Mouse (Mus musculus) limb, embryonic 12.5 days (tissue): ENCODE results near the gene Cbln1. TPM values are rescaled to one million over a fixed set of nuclear protein-coding genes. Genes with fewer than 3 reads are reported as not detected.
A peak's percentile ranks its signal among the peaks of the same experiment; 100 is the strongest.

Source experiments
- ATAC-seq: fragments of 200-750 bp; cut with Nextera tagmentation; 2 replicates; pipeline ENCODE4 v1.8.0; 2017; ENCODE audit warnings: low read depth, moderate TSS enrichment; ENCODE audit not compliant: insufficient number of reproducible peaks, insufficient read depth, low FRiP score, low TSS enrichment
- H3K27ac ChIP-seq: fragments of 300-500 bp; sonication (generic); 2 replicates; pipeline ENCODE4 v1.5.1; 2016; ENCODE audit warnings: mild to moderate bottlenecking, moderate library complexity
- H3K27me3 ChIP-seq: fragments of 300-500 bp; sonication (generic); 2 replicates; pipeline ENCODE4 v1.6.1; 2016; ENCODE audit warnings: mild to moderate bottlenecking, moderate library complexity
- H3K36me3 ChIP-seq: fragments of 300-500 bp; sonication (generic); 2 replicates; pipeline ENCODE4 v1.6.1; 2016; ENCODE audit warnings: mild to moderate bottlenecking, moderate library complexity
- H3K4me1 ChIP-seq: fragments of 300-500 bp; sonication (generic); replicated peaks from 2 replicates; pipeline ENCODE4 v1.6.1; 2016
- H3K4me2 ChIP-seq: fragments of 300-500 bp; sonication (generic); 2 replicates; pipeline ENCODE4 v1.6.1; 2016; ENCODE audit warnings: mild to moderate bottlenecking, moderate library complexity
- H3K4me3 ChIP-seq: fragments of 300-500 bp; sonication (generic); replicated peaks from 2 replicates; pipeline ENCODE4 v1.5.1; 2016; ENCODE audit warnings: mild to moderate bottlenecking
- H3K9ac ChIP-seq: fragments of 300-500 bp; sonication (generic); replicated peaks from 2 replicates; pipeline ENCODE4 v1.6.1; 2016; ENCODE audit warnings: mild to moderate bottlenecking, moderate library complexity
- H3K9me3 ChIP-seq: fragments of 300-500 bp; sonication (generic); 2 replicates; pipeline ENCODE4 v1.6.1; 2016; ENCODE audit warnings: mild to moderate bottlenecking, moderate library complexity
- WGBS: fragments of 180-500 bp; shearing (Covaris S2); methylation state at CpG from one replicate; pipeline ENCODE4 v1.1.7; 2016; 5-methylcytosine and 5-hydroxymethylcytosine counted together
- polyA plus RNA-seq: library from polyadenylated mRNA; unstranded; fragments of >200 nt; fragmentation: Nextera tagmentation; extraction: Ambion mirVana; gene quantifications from 2 replicates; pipeline ENCODE4 v1.2.1, GENCODE M21; 2016

Cbln1 gene
- polyA plus RNA-seq = 3.8 and 4.2 TPM in 2 replicates

GRCm38 (mm10) chr8:87472271-87473236 is at the start of gene Cbln1:
Gene Cbln1 (minus strand): TSS chr8:87472609.
- peak; percentile 88 for ATAC-seq
- Histone ChIP-seq H3K4me3 (peak within 1 kb of the TSS; percentile 54), H3K9ac (peak within 1 kb of the TSS; percentile 65), H3K4me1 (peaks cover 48% of the 10 kb centered on the region), H3K4me2 (peak within 1 kb of the TSS; percentile 95), H3K9me3 (no peaks in the 10 kb centered on the region), H3K36me3 (no peaks in the 10 kb centered on the region), H3K27me3 (peaks cover 88% of the 10 kb centered on the region), H3K27ac (no peak within 1 kb of the TSS)
- WGBS = under 1% methylated on average over 103 of the region's 122 CpGs

GRCm38 (mm10) chr8:87517132-87517531 is 44.7 kb upstream of the Cbln1 start:
- Histone ChIP-seq H3K27me3 (no peaks in the 10 kb centered on the region; the same call in 1 of the 2 replicates), H3K4me2 (no peak overlapping the region), H3K9me3 (no peaks in the 10 kb centered on the region), H3K4me3 (no peak overlapping the region), H3K36me3 (no peaks in the 10 kb centered on the region), H3K27ac (no peak overlapping the region), H3K9ac (no peak overlapping the region), H3K4me1 (no peaks in the 10 kb centered on the region)
- no peak for ATAC-seq
- WGBS = 90% methylated on average over 3 of the region's 3 CpGs

GRCm38 (mm10) chr8:87513796-87514195 is 41.4 kb upstream of the Cbln1 start:
- no peak for ATAC-seq
- no peak overlapping the region for H3K9ac ChIP-seq
- H3K9me3 ChIP-seq = no peaks in the 10 kb centered on the region
- no peak overlapping the region for H3K27ac ChIP-seq
- 84% methylated on average over 5 of the region's 5 CpGs for WGBS
- no peak overlapping the region for H3K4me2 ChIP-seq
- no peak overlapping the region for H3K4me3 ChIP-seq
- H3K27me3 ChIP-seq = no peaks in the 10 kb centered on the region
- H3K36me3 ChIP-seq = no peaks in the 10 kb centered on the region
- H3K4me1 ChIP-seq = no peaks in the 10 kb centered on the region

DNA sequence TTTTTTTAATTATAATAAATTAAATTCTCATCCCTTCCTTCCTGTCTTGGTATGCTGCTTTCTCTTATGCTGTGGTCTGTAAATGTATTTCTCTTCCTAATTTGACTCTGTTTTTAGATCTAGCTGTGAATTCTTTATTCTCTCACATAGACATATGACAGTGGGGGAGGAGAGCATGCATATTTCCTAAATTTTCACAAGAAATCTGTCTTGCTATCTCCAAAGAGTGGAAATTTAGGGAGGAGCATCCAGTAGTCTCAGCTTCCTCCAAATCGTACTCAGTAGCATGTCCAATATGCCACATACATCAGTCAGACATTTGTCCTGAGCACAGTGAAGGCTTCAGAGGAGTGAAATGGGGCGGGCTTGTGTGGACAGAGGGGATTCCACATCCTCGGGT is 40.9 kb upstream of the Cbln1 start:
- no peaks in the 10 kb centered on the region for H3K4me1 ChIP-seq
- no peak for ATAC-seq
- H3K9me3 ChIP-seq = no peaks in the 10 kb centered on the region
- no peak overlapping the region for H3K4me2 ChIP-seq
- H3K9ac ChIP-seq = no peak overlapping the region
- H3K36me3 ChIP-seq = no peaks in the 10 kb centered on the region
- H3K27me3 ChIP-seq = no peaks in the 10 kb centered on the region
- 81% methylated on average over 3 of the region's 3 CpGs for WGBS
- no peak overlapping the region for H3K27ac ChIP-seq
- H3K4me3 ChIP-seq = no peak overlapping the region

GRCm38 (mm10) chr8:87512636-87513035 is 40.2 kb upstream of the Cbln1 start:
- no peak overlapping the region for H3K27ac ChIP-seq
- no peaks in the 10 kb centered on the region for H3K9me3 ChIP-seq
- WGBS = 86% methylated on average over 6 of the region's 6 CpGs
- H3K4me3 ChIP-seq = no peak overlapping the region
- H3K9ac ChIP-seq = no peak overlapping the region
- H3K4me2 ChIP-seq = no peak overlapping the region
- no peaks in the 10 kb centered on the region for H3K4me1 ChIP-seq
- no peak for ATAC-seq
- no peaks in the 10 kb centered on the region for H3K27me3 ChIP-seq
- no peaks in the 10 kb centered on the region for H3K36me3 ChIP-seq

DNA sequence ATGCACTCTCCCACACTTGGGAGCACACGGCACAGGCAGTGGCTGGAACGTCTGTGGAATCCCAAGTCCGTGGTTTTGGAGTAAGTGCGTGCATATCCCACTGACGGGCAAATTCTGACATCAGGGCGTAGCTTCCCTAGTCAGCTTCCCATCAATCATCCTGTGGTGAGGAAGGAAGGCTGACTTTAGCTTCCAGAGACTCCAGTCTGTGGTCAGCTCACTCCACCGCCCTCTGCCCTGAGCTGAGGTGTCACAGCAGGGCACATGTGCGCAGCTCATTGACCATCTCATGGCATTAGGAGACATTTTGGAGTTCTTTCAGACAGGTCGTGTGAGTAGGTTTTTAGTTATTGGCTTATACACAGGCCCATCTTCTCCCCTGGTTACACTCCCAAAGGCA is 34.6 kb upstream of the Cbln1 start:
- no peak for ATAC-seq
- H3K9ac ChIP-seq = no peak overlapping the region

DNA sequence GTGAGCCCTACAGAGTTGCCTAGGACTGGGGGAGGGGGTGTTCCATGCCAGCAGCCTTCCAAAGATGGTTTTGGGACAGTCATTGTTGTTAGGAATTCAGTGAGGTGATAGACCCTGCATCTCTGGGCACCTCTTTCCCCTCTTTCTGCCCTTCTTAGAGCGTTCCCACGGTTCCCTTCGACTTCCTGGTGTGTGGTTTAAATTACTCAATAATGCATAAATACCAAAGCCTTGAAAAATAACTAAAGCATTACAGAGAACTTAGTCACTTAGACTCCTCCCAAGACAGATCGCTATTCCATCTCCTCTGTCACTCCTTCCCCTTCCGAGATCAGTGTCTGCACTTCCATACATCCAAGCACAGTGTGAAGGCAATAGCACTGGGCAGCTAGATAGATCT is 32.0 kb upstream of the Cbln1 start:
- WGBS = 75% methylated on average over 5 of the region's 5 CpGs
- Histone ChIP-seq H3K9ac (no peak overlapping the region), H3K4me2 (no peak overlapping the region), H3K36me3 (no peaks in the 10 kb centered on the region), H3K4me3 (no peak overlapping the region), H3K4me1 (peaks cover 23% of the 10 kb centered on the region), H3K27me3 (peaks cover 3% of the 10 kb centered on the region; the same call in 1 of the 2 replicates), H3K9me3 (no peaks in the 10 kb centered on the region), H3K27ac (no peak overlapping the region)
- ATAC-seq = no peak

More for the DNA sequence above, 34.6 kb upstream of the Cbln1 start:
- Histone ChIP-seq H3K4me3 (no peak overlapping the region), H3K27ac (no peak overlapping the region), H3K4me2 (no peak overlapping the region), H3K36me3 (no peaks in the 10 kb centered on the region), H3K9me3 (no peaks in the 10 kb centered on the region), H3K4me1 (peaks cover 23% of the 10 kb centered on the region), H3K27me3 (no peaks in the 10 kb centered on the region)
- WGBS = 61% methylated on average over 9 of the region's 9 CpGs

- Histone ChIP-seq H3K4me1 (peaks cover 23% of the 10 kb centered on the region), H3K36me3 (no peaks in the 10 kb centered on the region), H3K9me3 (no peaks in the 10 kb centered on the region), H3K27me3 (peaks cover 3% of the 10 kb centered on the region; the same call in 1 of the 2 replicates), H3K4me3 (no peak overlapping the region), H3K27ac (no peak overlapping the region), H3K4me2 (no peak overlapping the region), H3K9ac (no peak overlapping the region)
- no peak for ATAC-seq
- 73% methylated on average over 6 of the region's 6 CpGs for WGBS
These were observed 30.3 kb upstream of the Cbln1 start for GRCm38 (mm10) chr8:87502684-87503083.

GRCm38 (mm10) chr8:87497641-87498040 is 25.2 kb upstream of the Cbln1 start:
- Histone ChIP-seq H3K9me3 (no peaks in the 10 kb centered on the region), H3K27ac (no peak overlapping the region), H3K27me3 (peaks cover 3% of the 10 kb centered on the region; the same call in 1 of the 2 replicates), H3K4me2 (no peak overlapping the region), H3K9ac (no peak overlapping the region), H3K36me3 (no peaks in the 10 kb centered on the region), H3K4me3 (no peak overlapping the region), H3K4me1 (peaks cover 5% of the 10 kb centered on the region; the same call in 1 of the 2 replicates)
- WGBS = 28% methylated on average over 6 of the region's 6 CpGs
- no peak for ATAC-seq

- H3K27ac ChIP-seq = no peak overlapping the region
- no peaks in the 10 kb centered on the region for H3K36me3 ChIP-seq
- no peak overlapping the region for H3K9ac ChIP-seq
- no peaks in the 10 kb centered on the region for H3K9me3 ChIP-seq
- H3K4me1 ChIP-seq = peaks cover 5% of the 10 kb centered on the region; the same call in 1 of the 2 replicates
- H3K27me3 ChIP-seq = peaks cover 3% of the 10 kb centered on the region; the same call in 1 of the 2 replicates
- H3K4me3 ChIP-seq = no peak overlapping the region
- H3K4me2 ChIP-seq = no peak overlapping the region
- no peak for ATAC-seq
- WGBS = 84% methylated on average over 7 of the region's 7 CpGs
These were observed 24.1 kb upstream of the Cbln1 start for GRCm38 (mm10) chr8:87496511-87496910.

DNA sequence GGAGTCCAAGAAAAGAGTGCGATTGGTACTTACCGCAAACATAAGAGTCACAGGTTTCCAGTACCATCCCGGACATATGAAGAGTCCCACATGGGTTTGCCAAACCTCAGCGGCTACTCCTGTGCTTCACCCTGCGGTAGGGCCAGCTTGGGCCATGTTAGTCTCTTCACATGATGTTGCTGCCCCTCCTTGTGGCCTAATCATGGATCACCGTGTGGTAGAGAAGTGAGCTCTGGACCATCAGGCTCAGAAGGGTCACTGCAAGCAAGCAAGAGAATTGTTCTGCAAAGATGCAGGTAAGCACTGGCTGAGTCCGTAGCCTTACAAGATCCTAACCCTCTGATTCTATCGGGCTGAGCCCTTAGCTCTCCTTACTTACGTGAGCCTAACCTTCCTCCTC is 22.5 kb upstream of the Cbln1 start:
- no peak overlapping the region for H3K27ac ChIP-seq
- no peak for ATAC-seq
- 76% methylated on average over 9 of the region's 9 CpGs for WGBS
- no peak overlapping the region for H3K4me3 ChIP-seq
- H3K4me2 ChIP-seq = no peak overlapping the region
- no peaks in the 10 kb centered on the region for H3K27me3 ChIP-seq
- H3K4me1 ChIP-seq = peaks cover 5% of the 10 kb centered on the region; the same call in 1 of the 2 replicates
- no peak overlapping the region for H3K9ac ChIP-seq
- H3K36me3 ChIP-seq = no peaks in the 10 kb centered on the region
- no peaks in the 10 kb centered on the region for H3K9me3 ChIP-seq
